Mouse (Mus musculus): ENCODE measurements around the gene Ms4a4a.

The Ms4a4a gene

DNA sequence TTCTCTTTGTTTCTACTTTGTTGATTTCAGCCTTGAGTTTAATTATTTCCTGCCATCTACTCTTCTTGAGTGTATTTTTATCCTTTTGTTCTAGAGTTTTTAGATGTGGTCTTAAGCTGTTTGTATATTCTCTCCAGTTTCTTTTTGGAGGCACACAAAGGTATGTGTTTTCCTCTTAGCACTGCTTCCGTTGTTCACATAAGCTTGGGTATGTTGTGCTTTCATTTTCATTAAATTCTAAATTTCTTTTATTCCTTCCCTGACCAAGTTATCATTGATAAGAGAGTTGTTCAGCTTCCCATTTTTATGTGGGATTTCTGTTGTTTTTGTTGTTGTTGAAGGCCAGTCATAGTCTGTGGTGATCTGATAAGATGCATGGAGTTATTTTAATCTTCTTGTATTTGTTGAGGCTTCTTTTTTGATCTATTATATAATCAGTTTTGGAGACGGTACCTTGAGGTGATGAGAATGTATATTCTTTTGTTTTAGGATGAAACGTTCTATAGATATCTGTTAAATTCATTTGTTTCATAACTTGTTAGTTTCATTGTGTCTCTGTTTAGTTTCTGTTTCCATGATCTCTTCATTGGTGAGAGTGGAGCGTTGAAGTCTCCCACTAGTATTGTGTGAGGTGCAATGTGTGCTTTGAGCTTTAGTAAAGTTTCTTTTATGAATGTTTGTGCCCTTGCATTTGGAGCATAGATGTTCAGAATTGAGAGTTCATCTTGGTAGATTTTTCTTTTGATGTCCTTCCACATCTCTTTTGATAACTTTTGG lies 59.9 kb downstream of the Ms4a4a start:
- DNase-seq = no peak
